Mouse (Mus musculus) bone marrow macrophage, adult 2 months (primary cell): ENCODE data around the gene Gprc5a.

Experiments
- CTCF ChIP-seq: IDR thresholded peaks from 2 replicates; pipeline ENCODE4 v1.5.1; 2012; ENCODE audit warnings: low read depth, mild to moderate bottlenecking, low read length, moderate library complexity
- POLR2A ChIP-seq: IDR thresholded peaks from 2 replicates; pipeline ENCODE4 v1.6.1; 2012; ENCODE audit warnings: mild to moderate bottlenecking, low read depth, low read length, borderline replicate concordance

DNA sequence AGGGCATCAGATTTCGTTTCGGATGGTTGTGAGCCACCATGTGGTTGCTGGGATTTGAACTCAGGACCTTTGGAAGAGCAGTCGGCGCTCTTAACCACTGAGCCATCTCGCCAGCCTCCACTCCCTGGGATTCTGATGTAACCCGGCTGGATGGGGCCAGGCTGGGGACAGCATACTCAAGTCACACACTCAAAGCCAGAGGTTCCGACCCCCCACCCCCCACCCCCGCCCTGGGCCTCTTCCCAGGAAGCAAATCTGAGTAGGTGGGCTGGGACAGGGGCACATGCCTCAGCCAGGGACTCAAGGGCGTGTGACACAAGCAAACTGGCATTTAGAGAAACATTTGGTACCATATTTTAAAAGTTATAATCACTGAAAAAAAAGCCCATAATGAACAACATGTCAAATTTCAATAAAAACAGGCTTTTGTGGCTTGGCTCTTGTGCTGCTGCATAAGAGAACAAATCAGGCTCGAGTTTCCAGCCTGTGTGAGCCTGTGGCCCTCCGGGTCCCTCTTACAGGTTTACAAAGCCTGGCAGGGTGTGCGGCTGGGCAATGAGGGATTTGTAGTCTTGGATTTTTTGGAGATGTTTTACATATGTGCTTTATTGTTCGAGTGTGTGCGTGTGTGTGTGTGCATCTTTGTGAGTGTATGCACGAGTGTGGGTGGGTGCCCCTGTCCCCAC lies 35.5 kb downstream of the Gprc5a start:
- no peak for TF ChIP-seq CTCF
- no peak for TF ChIP-seq POLR2A
